Mouse (Mus musculus): ENCODE results near the gene Macf1. TPM values are rescaled to one million over a fixed set of nuclear protein-coding genes. Genes with fewer than 3 reads are reported as not detected.

Gene Macf1
- polyA plus RNA-seq, 1 experiment = 142 TPM

DNA sequence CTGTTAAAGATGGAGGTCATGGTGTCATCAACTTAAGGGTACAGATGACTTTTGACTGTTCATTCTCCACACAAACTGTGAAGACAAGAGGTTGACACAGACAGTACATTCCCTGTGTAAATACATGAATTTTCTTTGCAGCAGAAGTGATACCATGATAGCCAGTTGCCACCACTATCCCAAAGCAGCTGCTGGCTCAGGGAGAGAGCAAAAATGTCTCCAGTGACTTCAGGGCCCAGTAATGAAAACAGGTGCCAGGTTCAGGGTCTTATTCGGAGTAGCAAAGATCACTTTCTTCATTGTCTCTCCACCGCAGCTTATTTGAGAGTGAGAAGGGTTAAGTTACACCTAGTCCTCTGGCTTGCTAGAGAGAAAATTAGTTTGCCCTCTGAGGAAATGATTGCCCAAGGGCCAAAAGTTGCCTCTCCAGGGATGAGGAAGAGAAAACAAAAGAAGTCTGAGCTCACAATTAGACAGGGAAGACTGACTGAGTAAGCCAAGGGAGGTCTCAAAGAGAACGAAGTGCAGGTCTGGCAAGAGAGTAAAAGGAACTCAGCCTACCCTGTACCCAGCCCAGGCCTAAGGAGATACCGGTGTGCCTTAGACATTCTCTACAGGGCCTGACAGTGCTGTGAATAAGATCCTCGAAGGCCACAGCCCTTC, 66.3 kb downstream of the Macf1 start:
- no peak for DNase-seq (ENCODE audit: low read depth in 1 of 2, low spot score in 2 of 2)
- no peak overlapping the region for H3K4me3 ChIP-seq (ENCODE audit: extremely low read depth, insufficient read depth, insufficient read length)
- TF ChIP-seq CTCF (IDR thresholded peaks at IDR 0.05; ENCODE audit: extremely low read depth, insufficient read depth, insufficient read length, insufficient replicate concordance) (no peak), POLR2A (IDR thresholded peaks at IDR 0.05; ENCODE audit: low read depth, low read length) (no peak)
- no peaks in the 10 kb centered on the region; the same call in 1 of the 2 replicates for H3K27me3 ChIP-seq (ENCODE audit: control insufficient read depth, insufficient read depth, low read length)
- H3K4me1 ChIP-seq (ENCODE audit: control insufficient read depth, insufficient read depth, insufficient read length) = no peaks in the 10 kb centered on the region; the same call in 1 of the 2 replicates
- no peaks in the 10 kb centered on the region for H3K36me3 ChIP-seq (ENCODE audit: control insufficient read depth, insufficient read depth, low read length)
- WGBS = 88% methylated on average over 5 of the region's 5 CpGs
- no peak overlapping the region for H3K27ac ChIP-seq (ENCODE audit: insufficient read depth, low read length)

- Histone ChIP-seq H3K4me3 (ENCODE audit: extremely low read depth, insufficient read depth, insufficient read length) (no peak overlapping the region), H3K36me3 (ENCODE audit: control insufficient read depth, insufficient read depth, low read length) (no peaks in the 10 kb centered on the region), H3K27ac (ENCODE audit: insufficient read depth, low read length) (no peak overlapping the region), H3K4me1 (ENCODE audit: control insufficient read depth, insufficient read depth, insufficient read length) (no peaks in the 10 kb centered on the region; the same call in 1 of the 2 replicates), H3K27me3 (ENCODE audit: control insufficient read depth, insufficient read depth, low read length) (no peaks in the 10 kb centered on the region)
- TF ChIP-seq POLR2A (IDR thresholded peaks at IDR 0.05; ENCODE audit: low read depth, low read length) = no peak
- no peak for DNase-seq (ENCODE audit: low read depth in 1 of 2, low spot score in 2 of 2)
- 82% methylated on average over 4 of the region's 4 CpGs for WGBS
These were observed 67.2 kb downstream of the Macf1 start for GRCm38 (mm10) chr4:123616971-123617370.

DNA sequence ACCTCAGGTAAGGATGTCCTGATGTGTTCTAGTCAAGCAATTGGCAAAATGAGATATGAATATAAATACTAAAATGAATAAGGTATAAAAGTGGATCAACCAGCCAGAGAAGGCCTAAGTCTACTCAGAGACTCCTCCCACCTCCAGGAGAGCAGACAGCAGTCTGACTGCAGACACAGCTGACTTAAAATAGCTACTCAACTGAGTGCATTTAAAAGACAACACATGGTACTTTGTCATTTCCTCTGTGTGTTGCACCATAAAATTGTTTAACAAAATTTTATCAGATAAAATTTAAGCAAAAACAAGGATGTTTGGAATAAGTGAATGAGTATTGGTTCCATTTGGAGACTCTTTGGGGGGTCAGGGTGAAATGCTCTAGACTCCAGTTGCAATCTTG, 67.7 kb downstream of the Macf1 start:
- no peak overlapping the region for H3K4me3 ChIP-seq (ENCODE audit: extremely low read depth, insufficient read depth, insufficient read length)
- no peak for DNase-seq (ENCODE audit: low read depth in 1 of 2, low spot score in 2 of 2)
- no peaks in the 10 kb centered on the region for H3K27me3 ChIP-seq (ENCODE audit: control insufficient read depth, insufficient read depth, low read length)
- no peak overlapping the region for H3K27ac ChIP-seq (ENCODE audit: insufficient read depth, low read length)
- H3K4me1 ChIP-seq (ENCODE audit: control insufficient read depth, insufficient read depth, insufficient read length) = no peaks in the 10 kb centered on the region; the same call in 1 of the 2 replicates
- TF ChIP-seq POLR2A (IDR thresholded peaks at IDR 0.05; ENCODE audit: low read depth, low read length) (no peak), CTCF (IDR thresholded peaks at IDR 0.05; ENCODE audit: extremely low read depth, insufficient read depth, insufficient read length, insufficient replicate concordance) (no peak)
- no peaks in the 10 kb centered on the region for H3K36me3 ChIP-seq (ENCODE audit: control insufficient read depth, insufficient read depth, low read length)

GRCm38 (mm10) chr4:123613309-123613947, 70.7 kb downstream of the Macf1 start:
- no peak overlapping the region; the same call in 1 of the 2 replicates for H3K27ac ChIP-seq (ENCODE audit: insufficient read depth, low read length)
- H3K4me3 ChIP-seq (ENCODE audit: extremely low read depth, insufficient read depth, insufficient read length) = no peak overlapping the region
- no peaks in the 10 kb centered on the region for H3K27me3 ChIP-seq (ENCODE audit: control insufficient read depth, insufficient read depth, low read length)
- TF ChIP-seq CTCF (IDR thresholded peaks at IDR 0.05; ENCODE audit: extremely low read depth, insufficient read depth, insufficient read length, insufficient replicate concordance) = no peak
- TF ChIP-seq POLR2A (IDR thresholded peaks at IDR 0.05; ENCODE audit: low read depth, low read length) = no peak
- no peak for DNase-seq (ENCODE audit: low read depth in 1 of 2, low spot score in 2 of 2)
- no peaks in the 10 kb centered on the region; the same call in 1 of the 2 replicates for H3K4me1 ChIP-seq (ENCODE audit: control insufficient read depth, insufficient read depth, insufficient read length)
- WGBS = 86% methylated on average over 7 of the region's 7 CpGs
- no peaks in the 10 kb centered on the region for H3K36me3 ChIP-seq (ENCODE audit: control insufficient read depth, insufficient read depth, low read length)

DNA sequence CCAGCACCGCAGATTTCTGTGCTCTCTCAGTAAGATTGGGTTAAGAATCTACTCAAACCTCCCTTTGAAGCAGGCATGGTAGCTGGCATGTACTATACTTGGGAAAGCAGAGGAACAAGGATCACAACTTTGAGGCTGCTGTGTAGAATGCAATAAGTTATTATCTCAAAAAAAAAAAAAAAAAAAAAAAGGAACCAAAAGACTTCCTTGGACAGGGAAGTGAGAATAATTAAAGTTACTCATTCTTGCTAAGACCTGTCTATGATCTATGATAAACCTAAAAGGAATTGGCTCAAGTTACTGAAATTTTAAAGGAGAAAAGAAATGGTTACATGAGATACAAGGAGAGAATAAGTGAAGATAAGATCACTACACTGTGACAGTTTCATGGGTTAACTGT, 72.2 kb downstream of the Macf1 start:
- WGBS = 89% methylated on average over 1 of the region's 1 CpGs
- no peak overlapping the region for H3K4me3 ChIP-seq (ENCODE audit: extremely low read depth, insufficient read depth, insufficient read length)
- TF ChIP-seq CTCF (IDR thresholded peaks at IDR 0.05; ENCODE audit: extremely low read depth, insufficient read depth, insufficient read length, insufficient replicate concordance) (no peak), POLR2A (IDR thresholded peaks at IDR 0.05; ENCODE audit: low read depth, low read length) (no peak)

DNA sequence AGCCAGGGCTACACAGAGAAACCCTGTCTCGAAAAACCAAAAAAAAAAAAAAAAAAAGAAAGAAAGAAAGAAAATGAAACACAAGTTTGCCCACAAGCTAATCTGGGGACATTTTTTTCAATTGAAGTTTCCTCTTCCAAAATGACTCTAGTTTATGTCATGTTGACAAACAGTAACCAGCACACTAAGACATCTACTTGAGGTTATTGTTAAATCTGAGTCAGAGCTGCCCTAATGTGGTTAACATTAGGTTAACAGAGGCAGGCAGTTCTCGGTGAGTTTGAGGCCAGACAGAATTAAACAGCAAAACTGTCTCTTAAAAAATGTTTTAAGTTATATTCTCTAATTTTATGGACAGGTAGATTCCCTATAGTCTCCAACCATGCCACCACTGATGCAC, 72.9 kb downstream of the Macf1 start:
- TF ChIP-seq CTCF (IDR thresholded peaks at IDR 0.05; ENCODE audit: extremely low read depth, insufficient read depth, insufficient read length, insufficient replicate concordance) = no peak
- TF ChIP-seq POLR2A (IDR thresholded peaks at IDR 0.05; ENCODE audit: low read depth, low read length) = no peak
- no peak overlapping the region for H3K27ac ChIP-seq (ENCODE audit: insufficient read depth, low read length)
- no peaks in the 10 kb centered on the region for H3K27me3 ChIP-seq (ENCODE audit: control insufficient read depth, insufficient read depth, low read length)
- H3K36me3 ChIP-seq (ENCODE audit: control insufficient read depth, insufficient read depth, low read length) = no peaks in the 10 kb centered on the region
- WGBS = 74% methylated on average over 2 of the region's 2 CpGs
- no peak for DNase-seq (ENCODE audit: low read depth in 1 of 2, low spot score in 2 of 2)
- H3K4me1 ChIP-seq (ENCODE audit: control insufficient read depth, insufficient read depth, insufficient read length) = no peaks in the 10 kb centered on the region; the same call in 1 of the 2 replicates
- H3K4me3 ChIP-seq (ENCODE audit: extremely low read depth, insufficient read depth, insufficient read length) = no peak overlapping the region

More for the DNA sequence above, 72.2 kb downstream of the Macf1 start:
- no peak for DNase-seq (ENCODE audit: low read depth in 1 of 2, low spot score in 2 of 2)
- Histone ChIP-seq H3K36me3 (ENCODE audit: control insufficient read depth, insufficient read depth, low read length) (no peaks in the 10 kb centered on the region), H3K4me1 (ENCODE audit: control insufficient read depth, insufficient read depth, insufficient read length) (no peaks in the 10 kb centered on the region; the same call in 1 of the 2 replicates), H3K27ac (ENCODE audit: insufficient read depth, low read length) (no peak overlapping the region), H3K27me3 (ENCODE audit: control insufficient read depth, insufficient read depth, low read length) (no peaks in the 10 kb centered on the region)

GRCm38 (mm10) chr4:123607174-123607573, 77.0 kb downstream of the Macf1 start:
- WGBS = 82% methylated on average over 1 of the region's 1 CpGs
- H3K27ac ChIP-seq (ENCODE audit: insufficient read depth, low read length) = no peak overlapping the region
- H3K4me1 ChIP-seq (ENCODE audit: control insufficient read depth, insufficient read depth, insufficient read length) = no peaks in the 10 kb centered on the region
- no peaks in the 10 kb centered on the region for H3K36me3 ChIP-seq (ENCODE audit: control insufficient read depth, insufficient read depth, low read length)
- no peak for DNase-seq (ENCODE audit: low read depth in 1 of 2, low spot score in 2 of 2)
- no peaks in the 10 kb centered on the region for H3K27me3 ChIP-seq (ENCODE audit: control insufficient read depth, insufficient read depth, low read length)
- H3K4me3 ChIP-seq (ENCODE audit: extremely low read depth, insufficient read depth, insufficient read length) = no peak overlapping the region
- no peak for TF ChIP-seq POLR2A (IDR thresholded peaks at IDR 0.05; ENCODE audit: low read depth, low read length)
- no peak for TF ChIP-seq CTCF (IDR thresholded peaks at IDR 0.05; ENCODE audit: extremely low read depth, insufficient read depth, insufficient read length, insufficient replicate concordance)
